Mouse (Mus musculus): ENCODE data around the gene Katnal1. TPM values are rescaled to one million over a fixed set of nuclear protein-coding genes. Genes with fewer than 3 reads are reported as not detected.

Katnal1 gene
- polyA plus RNA-seq, 1 experiment from 2014 or later, result 6.7 TPM

- 70% methylated on average over 11 of the region's 11 CpGs for WGBS (ENCODE audit: insufficient replicate concordance)
- H3K4me2 ChIP-seq (ENCODE audit: low read depth, low read length), result no peak overlapping the region
- H3K4me1 ChIP-seq (ENCODE audit: control insufficient read depth, low read depth, low read length), result peaks cover 17% of the 10 kb centered on the region
- H3K27me3 ChIP-seq (ENCODE audit: control insufficient read depth, insufficient read depth, low read depth, low read length), result no peaks in the 10 kb centered on the region
- no peak overlapping the region for H3K9ac ChIP-seq (ENCODE audit: low read depth, low read length)
- H3K9me3 ChIP-seq (replicated peaks; ENCODE audit: control insufficient read depth, low read length), result no peaks in the 10 kb centered on the region
- no peak overlapping the region for H3K27ac ChIP-seq (ENCODE audit: low read length)
- no peak overlapping the region for H3K4me3 ChIP-seq (ENCODE audit: low read depth, low read length)
- H3K36me3 ChIP-seq (ENCODE audit: control insufficient read depth, insufficient read depth), result no peaks in the 10 kb centered on the region
- ATAC-seq (ENCODE audit: low read depth), result no peak
These were observed 10.8 kb upstream of the Katnal1 start for GRCm38 (mm10) chr5:148939948-148940382.

- peaks cover 23% of the 10 kb centered on the region for H3K4me1 ChIP-seq (ENCODE audit: control insufficient read depth, low read depth, low read length)
- H3K4me3 ChIP-seq (ENCODE audit: low read depth, low read length), result no peak overlapping the region
- H3K36me3 ChIP-seq (ENCODE audit: control insufficient read depth, insufficient read depth), result no peaks in the 10 kb centered on the region
- ATAC-seq (ENCODE audit: low read depth), result no peak
- no peak overlapping the region for H3K4me2 ChIP-seq (ENCODE audit: low read depth, low read length)
- peak overlapping the region; percentile 79 for H3K27ac ChIP-seq (ENCODE audit: low read length)
- WGBS (ENCODE audit: insufficient replicate concordance), result 76% methylated on average over 3 of the region's 3 CpGs
- H3K9ac ChIP-seq (ENCODE audit: low read depth, low read length), result no peak overlapping the region
- no peaks in the 10 kb centered on the region for H3K27me3 ChIP-seq (ENCODE audit: control insufficient read depth, insufficient read depth, low read depth, low read length)
- H3K9me3 ChIP-seq (replicated peaks; ENCODE audit: control insufficient read depth, low read length), result no peaks in the 10 kb centered on the region
These were observed 7.4 kb upstream of the Katnal1 start for GRCm38 (mm10) chr5:148936516-148936951.

- H3K27me3 ChIP-seq (ENCODE audit: control insufficient read depth, insufficient read depth, low read depth, low read length), result no peaks in the 10 kb centered on the region
- H3K4me1 ChIP-seq (ENCODE audit: control insufficient read depth, low read depth, low read length), result peaks cover 24% of the 10 kb centered on the region
- no peak overlapping the region for H3K4me3 ChIP-seq (ENCODE audit: low read depth, low read length)
- no peaks in the 10 kb centered on the region for H3K36me3 ChIP-seq (ENCODE audit: control insufficient read depth, insufficient read depth)
- H3K9me3 ChIP-seq (replicated peaks; ENCODE audit: control insufficient read depth, low read length), result no peaks in the 10 kb centered on the region
- H3K4me2 ChIP-seq (ENCODE audit: low read depth, low read length), result peak overlapping the region; percentile 40; the same call in 1 of the 2 replicates
- no peak overlapping the region for H3K9ac ChIP-seq (ENCODE audit: low read depth, low read length)
- H3K27ac ChIP-seq (ENCODE audit: low read length), result peak overlapping the region; percentile 79
- 40% methylated on average over 6 of the region's 6 CpGs for WGBS (ENCODE audit: insufficient replicate concordance)
- peak; percentile 15; the same call in 1 of the 2 replicates for ATAC-seq (ENCODE audit: low read depth)
These were observed 6.8 kb upstream of the Katnal1 start for GRCm38 (mm10) chr5:148935871-148936270.

GRCm38 (mm10) chr5:148935071-148935821 lies 6.1 kb upstream of the Katnal1 start:
- no peaks in the 10 kb centered on the region for H3K36me3 ChIP-seq (ENCODE audit: control insufficient read depth, insufficient read depth)
- ATAC-seq (ENCODE audit: low read depth), result peak; percentile 96
- H3K9ac ChIP-seq (ENCODE audit: low read depth, low read length), result no peak overlapping the region
- 21% methylated on average over 7 of the region's 7 CpGs for WGBS (ENCODE audit: insufficient replicate concordance)
- H3K4me2 ChIP-seq (ENCODE audit: low read depth, low read length), result peak overlapping the region; percentile 40
- peak overlapping the region; percentile 79 for H3K27ac ChIP-seq (ENCODE audit: low read length)
- no peaks in the 10 kb centered on the region for H3K27me3 ChIP-seq (ENCODE audit: control insufficient read depth, insufficient read depth, low read depth, low read length)
- peaks cover 28% of the 10 kb centered on the region for H3K4me1 ChIP-seq (ENCODE audit: control insufficient read depth, low read depth, low read length)
- H3K4me3 ChIP-seq (ENCODE audit: low read depth, low read length), result no peak overlapping the region
- H3K9me3 ChIP-seq (replicated peaks; ENCODE audit: control insufficient read depth, low read length), result no peaks in the 10 kb centered on the region

- ATAC-seq (ENCODE audit: low read depth), result no peak
- Histone ChIP-seq H3K4me2 (ENCODE audit: low read depth, low read length) (no peak overlapping the region), H3K27ac (ENCODE audit: low read length) (peak overlapping the region; percentile 49), H3K9me3 (replicated peaks; ENCODE audit: control insufficient read depth, low read length) (no peaks in the 10 kb centered on the region), H3K36me3 (ENCODE audit: control insufficient read depth, insufficient read depth) (no peaks in the 10 kb centered on the region), H3K27me3 (ENCODE audit: control insufficient read depth, insufficient read depth, low read depth, low read length) (no peaks in the 10 kb centered on the region), H3K4me3 (ENCODE audit: low read depth, low read length) (no peak overlapping the region), H3K4me1 (ENCODE audit: control insufficient read depth, low read depth, low read length) (peaks cover 29% of the 10 kb centered on the region), H3K9ac (ENCODE audit: low read depth, low read length) (no peak overlapping the region)
- WGBS (ENCODE audit: insufficient replicate concordance), result 34% methylated on average over 6 of the region's 6 CpGs
These were observed 5.3 kb upstream of the Katnal1 start for GRCm38 (mm10) chr5:148934457-148934856.

- Histone ChIP-seq H3K4me2 (ENCODE audit: low read depth, low read length) (no peak overlapping the region), H3K9ac (ENCODE audit: low read depth, low read length) (no peak overlapping the region), H3K36me3 (ENCODE audit: control insufficient read depth, insufficient read depth) (no peaks in the 10 kb centered on the region), H3K27me3 (ENCODE audit: control insufficient read depth, insufficient read depth, low read depth, low read length) (no peaks in the 10 kb centered on the region), H3K9me3 (replicated peaks; ENCODE audit: control insufficient read depth, low read length) (no peaks in the 10 kb centered on the region), H3K27ac (ENCODE audit: low read length) (peak overlapping the region; percentile 49), H3K4me1 (ENCODE audit: control insufficient read depth, low read depth, low read length) (peaks cover 34% of the 10 kb centered on the region), H3K4me3 (ENCODE audit: low read depth, low read length) (no peak overlapping the region)
- 64% methylated on average over 8 of the region's 8 CpGs for WGBS (ENCODE audit: insufficient replicate concordance)
- ATAC-seq (ENCODE audit: low read depth), result no peak
These were observed 4.6 kb upstream of the Katnal1 start for GRCm38 (mm10) chr5:148933767-148934166.

GRCm38 (mm10) chr5:148931301-148931700 lies 2.2 kb upstream of the Katnal1 start:
- Histone ChIP-seq H3K27me3 (ENCODE audit: control insufficient read depth, insufficient read depth, low read depth, low read length) (no peaks in the 10 kb centered on the region), H3K4me2 (ENCODE audit: low read depth, low read length) (no peak overlapping the region), H3K36me3 (ENCODE audit: control insufficient read depth, insufficient read depth) (no peaks in the 10 kb centered on the region), H3K9me3 (replicated peaks; ENCODE audit: control insufficient read depth, low read length) (no peaks in the 10 kb centered on the region), H3K9ac (ENCODE audit: low read depth, low read length) (no peak overlapping the region), H3K27ac (ENCODE audit: low read length) (no peak overlapping the region), H3K4me3 (ENCODE audit: low read depth, low read length) (no peak overlapping the region), H3K4me1 (ENCODE audit: control insufficient read depth, low read depth, low read length) (peaks cover 41% of the 10 kb centered on the region)
- ATAC-seq (ENCODE audit: low read depth), result no peak
- WGBS (ENCODE audit: insufficient replicate concordance), result 81% methylated on average over 1 of the region's 1 CpGs

- Histone ChIP-seq H3K4me2 (ENCODE audit: low read depth, low read length) (peak overlapping the region; percentile 86), H3K4me1 (ENCODE audit: control insufficient read depth, low read depth, low read length) (peaks cover 28% of the 10 kb centered on the region), H3K27ac (ENCODE audit: low read length) (peak overlapping the region; percentile 92), H3K9me3 (replicated peaks; ENCODE audit: control insufficient read depth, low read length) (no peaks in the 10 kb centered on the region), H3K9ac (ENCODE audit: low read depth, low read length) (peak overlapping the region; percentile 78), H3K4me3 (ENCODE audit: low read depth, low read length) (peak overlapping the region; percentile 74), H3K36me3 (ENCODE audit: control insufficient read depth, insufficient read depth) (no peaks in the 10 kb centered on the region), H3K27me3 (ENCODE audit: control insufficient read depth, insufficient read depth, low read depth, low read length) (no peaks in the 10 kb centered on the region)
- under 1% methylated on average over 68 of the region's 69 CpGs for WGBS (ENCODE audit: insufficient replicate concordance)
- peak; percentile 94 for ATAC-seq (ENCODE audit: low read depth)
These were observed 571 bp downstream of the Katnal1 start for GRCm38 (mm10) chr5:148928382-148929115.

- ATAC-seq (ENCODE audit: low read depth), result no peak
- no peaks in the 10 kb centered on the region for H3K36me3 ChIP-seq (ENCODE audit: control insufficient read depth, insufficient read depth)
- H3K4me1 ChIP-seq (ENCODE audit: control insufficient read depth, low read depth, low read length), result peaks cover 31% of the 10 kb centered on the region
- H3K27me3 ChIP-seq (ENCODE audit: control insufficient read depth, insufficient read depth, low read depth, low read length), result no peaks in the 10 kb centered on the region
- peak overlapping the region; percentile 74 for H3K4me3 ChIP-seq (ENCODE audit: low read depth, low read length)
- peak overlapping the region; percentile 78 for H3K9ac ChIP-seq (ENCODE audit: low read depth, low read length)
- 33% methylated on average over 5 of the region's 5 CpGs for WGBS (ENCODE audit: insufficient replicate concordance)
- H3K27ac ChIP-seq (ENCODE audit: low read length), result no peak overlapping the region
- H3K9me3 ChIP-seq (replicated peaks; ENCODE audit: control insufficient read depth, low read length), result no peaks in the 10 kb centered on the region
- H3K4me2 ChIP-seq (ENCODE audit: low read depth, low read length), result peak overlapping the region; percentile 86
These were observed 1.4 kb downstream of the Katnal1 start for GRCm38 (mm10) chr5:148927717-148928223.

Measured in liver, embryonic 16.5 days (tissue).